ENCODE assay signal across 17 mouse cellular contexts in genomic region chr5:96394947-96395346, GRCm38 (mm10). TPM values are rescaled to one million over a fixed set of nuclear protein-coding genes. Genes with fewer than 3 reads are reported as not detected.
"Had no signal": no experiment of that assay in that cellular context is flagged by ENCODE, and none has a peak within 500 bp of the region (broad histone marks: within the 10 kb centered on the region; RNA-seq: fewer than 3 reads in every experiment).

No protein-coding gene starts in this region.

- ATAC-seq: liver, postnatal 0 days; midbrain, embryonic 13.5 days; midbrain, embryonic 15.5 days had no signal

- H3K9me3 ChIP-seq: midbrain, embryonic 13.5 days; midbrain, embryonic 15.5 days; neural tube, embryonic 12.5 days; stomach, embryonic 15.5 days had no signal

- H3K36me3 ChIP-seq: liver, embryonic 13.5 days; liver, embryonic 15.5 days; midbrain, embryonic 13.5 days; midbrain, embryonic 15.5 days; neural tube, embryonic 12.5 days; stomach, embryonic 15.5 days had no signal

- H3K27ac ChIP-seq: liver, embryonic 13.5 days; liver, embryonic 15.5 days; macrophage; midbrain, embryonic 13.5 days; midbrain, embryonic 15.5 days; neural tube, embryonic 12.5 days; stomach, postnatal 0 days had no signal

- H3K4me1 ChIP-seq: liver, embryonic 13.5 days; liver, embryonic 15.5 days; megakaryocyte, embryonic 14.5 days; midbrain, embryonic 15.5 days; neural tube, embryonic 12.5 days had no signal

- DNase-seq: liver, embryonic 13.5 days; liver, postnatal 0 days; lung, postnatal 10 days; lung, postnatal 36 days; right cerebral cortex, postnatal 14 days; thymus, adult 2 months; thymus, postnatal 25 days; thymus, postnatal 4 days had no signal

- H3K27me3 ChIP-seq: liver, embryonic 13.5 days; liver, embryonic 15.5 days; megakaryocyte, embryonic 14.5 days; midbrain, embryonic 13.5 days; midbrain, embryonic 15.5 days; neural tube, embryonic 12.5 days; stomach, embryonic 15.5 days had no signal

- H3K4me3 ChIP-seq: liver, embryonic 13.5 days; liver, embryonic 15.5 days; megakaryocyte, embryonic 14.5 days; midbrain, embryonic 13.5 days; midbrain, embryonic 15.5 days; neural tube, embryonic 12.5 days; stomach, embryonic 15.5 days had no signal

- H3K4me2 ChIP-seq: liver, embryonic 13.5 days; liver, embryonic 15.5 days; midbrain, embryonic 11.5 days; midbrain, embryonic 13.5 days; midbrain, embryonic 15.5 days; neural tube, embryonic 12.5 days; stomach, embryonic 15.5 days had no signal

- H3K9ac ChIP-seq: liver, embryonic 13.5 days; liver, embryonic 15.5 days; liver, postnatal 0 days; midbrain, embryonic 13.5 days; midbrain, embryonic 15.5 days; neural tube, embryonic 12.5 days; stomach, embryonic 15.5 days had no signal

RNA-seq across cellular contexts. Expression of gene Fras1, which starts 21.2 kb away (rescaled TPM):
- polyA plus RNA-seq: macrophage had no signal
